Mouse (Mus musculus) spleen, adult 18-20 months (tissue): ENCODE data around the gene Topaz1.

Experiments
- DNase-seq, 2 experiments: peaks; one replicate each; pipeline ENCODE4 v3.0.0; 2022; ENCODE audit warnings: mixed read lengths in 2 of 2

Gene Topaz1

DNA sequence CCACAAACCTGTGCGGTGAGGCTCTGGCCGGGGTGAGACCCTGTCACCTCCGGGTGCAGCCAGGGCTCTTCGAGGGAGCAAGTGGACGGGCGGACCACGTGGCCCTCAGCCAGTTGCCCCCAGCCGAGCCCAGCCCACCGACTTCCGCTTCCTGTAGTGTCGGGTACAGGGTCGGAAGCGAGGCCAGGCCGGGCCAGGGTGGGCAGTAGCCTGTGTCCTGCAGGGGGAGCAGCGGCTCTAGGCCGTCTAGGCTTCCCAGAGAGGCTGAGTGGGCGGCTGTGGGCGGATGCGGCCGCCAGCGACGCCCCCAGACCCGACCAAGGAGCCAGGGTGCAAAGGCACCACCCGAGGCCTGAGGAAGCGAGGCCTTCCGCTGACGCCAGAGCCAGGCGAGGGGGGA, at the start of gene Topaz1:
TSS of gene Topaz1 (plus strand) at position 287 of the 400 bp plus-strand sequence.
- no peak for DNase-seq

DNA sequence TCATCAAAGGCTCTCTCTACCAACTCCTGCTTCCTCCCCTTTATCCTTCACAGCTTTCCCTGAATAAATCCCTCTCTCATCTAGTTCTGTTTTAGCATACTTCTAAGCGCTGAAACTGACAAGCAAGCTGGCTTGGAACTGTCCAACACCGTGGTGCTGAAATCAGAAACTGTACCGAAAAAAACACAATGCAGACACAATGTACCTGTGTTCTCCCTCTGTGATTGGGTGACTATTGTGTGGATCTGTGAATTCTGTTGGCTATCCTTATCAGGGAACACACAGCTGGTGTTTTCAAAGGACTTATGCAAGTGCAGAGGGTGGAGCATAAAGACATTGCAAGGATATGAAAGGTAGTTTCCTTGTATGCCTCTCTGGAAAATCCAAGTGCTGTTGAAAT, 45.3 kb upstream of the Topaz1 start:
- DNase-seq, result no peak

DNA sequence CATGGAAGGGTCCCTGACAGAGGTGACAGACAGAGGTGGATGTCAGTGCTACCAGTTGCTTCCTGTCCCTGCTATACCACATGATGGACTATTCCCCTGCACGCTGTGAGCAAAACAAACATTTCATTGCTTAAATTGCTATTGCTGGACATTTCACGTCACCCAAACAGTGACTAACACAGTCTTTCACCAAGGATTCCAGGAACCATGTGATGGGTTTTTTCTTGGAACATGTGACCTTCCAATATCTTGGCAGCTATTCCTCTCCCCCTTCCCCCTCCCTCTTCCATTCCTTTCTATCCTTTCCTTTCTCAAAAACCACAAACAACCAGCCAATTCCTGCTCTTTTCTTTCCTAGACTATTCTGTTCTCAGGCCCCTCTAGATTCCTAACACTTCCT, 33.3 kb upstream of the Topaz1 start:
- DNase-seq, result no peak

DNA sequence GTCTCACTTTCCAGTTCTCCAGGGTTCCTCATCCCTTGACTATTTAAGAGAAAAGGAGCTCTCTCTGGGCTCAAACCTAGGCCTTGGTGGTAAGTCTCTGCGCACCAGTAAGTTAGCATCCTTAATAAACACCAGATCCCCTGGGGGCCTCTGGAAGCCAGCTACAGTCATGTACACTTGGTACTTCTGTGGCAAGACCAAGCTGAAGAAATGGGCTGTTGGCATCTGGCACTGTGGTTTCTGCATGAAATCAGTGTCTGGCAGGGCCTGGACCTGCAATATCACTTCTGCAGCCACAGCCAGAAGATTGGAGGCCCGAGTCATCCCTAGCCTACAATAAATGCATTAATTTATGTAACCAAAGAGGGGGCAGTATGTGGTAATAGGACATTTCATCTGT, 32.1 kb upstream of the Topaz1 start:
- no peak for DNase-seq

DNA sequence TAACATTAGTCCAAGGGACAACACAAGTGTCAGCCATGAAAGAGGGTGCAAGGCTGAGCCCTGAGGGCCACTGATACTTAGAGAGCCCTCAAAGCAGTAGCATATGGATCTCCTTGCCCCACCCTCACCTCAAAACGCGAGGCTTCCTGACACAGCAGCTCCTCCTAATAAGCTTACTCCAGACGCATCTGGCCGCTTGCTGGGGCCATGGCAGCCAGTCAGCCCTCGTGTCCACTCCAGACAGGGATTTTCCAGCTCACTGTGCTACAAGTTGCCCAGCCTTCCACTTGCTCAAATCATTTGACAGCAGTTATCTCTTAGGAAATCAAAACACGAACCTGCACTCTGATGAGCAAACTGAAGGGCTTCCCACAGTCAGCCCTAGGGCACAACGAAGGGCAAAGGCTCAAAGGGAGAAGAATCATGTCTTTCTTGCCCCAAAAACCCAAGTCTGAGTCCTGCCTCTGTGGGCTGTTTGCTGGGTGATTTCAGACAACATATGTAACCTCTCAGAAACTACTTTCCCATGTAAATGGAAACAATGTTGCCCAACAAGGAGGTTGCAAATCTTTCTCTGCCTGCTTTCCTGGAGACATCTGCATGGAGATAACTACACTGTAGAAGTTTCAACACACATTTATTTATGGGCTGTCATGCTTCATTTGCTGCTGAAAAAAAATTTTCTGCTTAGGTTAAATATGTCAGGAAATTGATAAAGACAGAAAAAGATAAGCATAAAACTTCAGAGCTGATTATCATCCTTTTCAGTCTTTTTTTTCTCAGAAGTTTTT, 30.8 kb upstream of the Topaz1 start:
- DNase-seq, result no peak

DNA sequence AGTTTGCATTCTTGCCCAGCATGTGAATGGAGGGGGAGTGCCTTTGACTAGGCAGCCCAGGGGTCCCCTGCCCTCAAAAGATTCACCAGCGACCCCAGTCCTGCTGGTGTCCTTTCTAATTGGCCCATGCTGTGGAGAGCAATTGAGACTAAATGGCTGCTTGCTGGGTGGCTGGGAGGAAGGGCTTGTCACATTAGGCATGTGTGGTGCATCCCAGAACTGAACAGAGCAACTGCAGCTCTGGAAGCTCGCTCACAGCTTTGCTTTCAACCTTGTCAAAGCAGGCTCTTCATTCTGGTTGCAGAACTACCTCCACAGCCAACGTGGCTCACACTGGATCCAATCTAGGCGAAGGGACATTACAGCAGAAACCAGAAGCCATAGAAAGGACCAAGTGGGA, 24.9 kb upstream of the Topaz1 start:
- no peak for DNase-seq

DNA sequence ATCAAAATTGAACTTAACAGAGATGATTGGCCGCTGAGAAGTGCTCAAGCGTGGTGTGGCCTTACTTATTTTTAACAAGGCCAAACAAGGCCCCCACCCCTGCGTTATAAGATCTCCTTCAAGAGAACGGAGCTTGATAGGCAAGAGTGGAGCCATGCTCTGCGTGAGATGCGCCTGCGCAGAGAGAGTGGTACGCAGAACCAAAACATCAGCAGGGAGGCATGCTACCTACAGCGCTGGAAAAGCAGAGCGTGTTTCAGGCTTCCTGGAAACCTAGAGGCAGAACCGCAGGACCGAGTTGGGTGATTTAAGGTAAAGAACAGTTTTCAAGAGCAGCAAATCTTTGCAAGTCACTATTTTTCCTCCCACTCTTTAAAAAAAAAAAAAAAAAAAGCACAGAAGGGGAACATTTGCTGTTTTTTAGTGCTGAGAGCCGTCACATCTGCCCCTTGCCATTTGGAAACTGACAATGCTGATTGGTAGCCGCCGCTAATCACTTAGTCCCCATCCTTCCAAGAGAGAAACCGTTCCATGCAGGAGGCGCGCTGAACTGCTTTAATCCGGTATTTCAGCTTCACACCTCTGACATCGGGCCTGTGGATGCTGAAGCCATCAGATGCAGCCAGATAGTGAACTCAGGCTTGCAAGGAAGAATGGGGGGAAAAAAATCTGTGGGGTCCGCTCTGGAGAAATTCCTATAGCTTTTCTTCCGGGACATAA, 21.9 kb upstream of the Topaz1 start:
- DNase-seq, result no peak

DNA sequence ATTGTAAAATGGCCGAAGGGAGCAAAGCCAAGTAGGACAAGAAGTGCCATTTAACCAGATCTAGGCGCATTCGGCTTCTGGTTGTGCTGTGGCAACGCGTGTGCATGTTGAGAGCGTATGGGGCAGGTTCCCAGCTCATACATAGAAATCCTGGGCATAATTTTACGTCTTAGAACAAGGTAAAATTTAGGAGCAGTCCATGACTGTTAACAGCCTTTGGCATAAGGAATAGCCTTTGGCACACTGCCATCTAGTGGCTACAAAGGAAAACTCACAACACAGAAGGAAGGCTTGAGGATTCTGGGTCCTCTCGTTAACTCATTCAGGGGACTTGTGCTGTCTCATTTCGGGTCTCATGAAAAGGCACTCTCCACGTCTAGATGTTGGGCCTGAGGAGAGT, 17.6 kb upstream of the Topaz1 start:
- no peak for DNase-seq

- DNase-seq, result no peak
These were observed 14.9 kb upstream of the Topaz1 start for GRCm38 (mm10) chr9:122732126-122732810.

DNA sequence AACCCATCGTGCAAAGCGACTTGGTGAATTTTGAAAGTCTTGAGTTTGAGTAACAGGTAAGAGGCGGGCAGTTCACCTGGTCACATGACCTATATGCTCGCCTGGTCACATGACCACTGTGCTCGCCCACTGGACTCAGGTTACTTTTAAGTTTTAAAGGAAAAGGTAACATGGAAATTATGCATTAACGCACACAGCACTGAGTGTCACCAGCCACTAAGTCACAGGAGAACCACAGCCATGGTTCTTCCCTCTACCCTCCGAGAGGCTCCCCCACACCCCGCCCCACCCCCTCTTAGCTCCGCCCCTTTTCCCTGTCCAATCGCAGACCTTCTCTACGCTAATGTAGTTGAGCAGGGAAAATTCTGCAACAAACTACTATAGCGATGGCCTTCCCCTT, 13.9 kb upstream of the Topaz1 start:
- no peak for DNase-seq

GRCm38 (mm10) chr9:122734934-122735333, 12.2 kb upstream of the Topaz1 start:
- no peak for DNase-seq

- DNase-seq, result no peak
These were observed 11.1 kb upstream of the Topaz1 start for GRCm38 (mm10) chr9:122736001-122736400.

- DNase-seq, result peak in 1 of 2 experiments; percentile 37
These were observed 10.4 kb upstream of the Topaz1 start for GRCm38 (mm10) chr9:122736742-122737141.

- no peak for DNase-seq
These were observed 1.3 kb upstream of the Topaz1 start for GRCm38 (mm10) chr9:122745879-122746278.

GRCm38 (mm10) chr9:122757614-122758013, 10.5 kb downstream of the Topaz1 start:
- DNase-seq, result no peak

DNA sequence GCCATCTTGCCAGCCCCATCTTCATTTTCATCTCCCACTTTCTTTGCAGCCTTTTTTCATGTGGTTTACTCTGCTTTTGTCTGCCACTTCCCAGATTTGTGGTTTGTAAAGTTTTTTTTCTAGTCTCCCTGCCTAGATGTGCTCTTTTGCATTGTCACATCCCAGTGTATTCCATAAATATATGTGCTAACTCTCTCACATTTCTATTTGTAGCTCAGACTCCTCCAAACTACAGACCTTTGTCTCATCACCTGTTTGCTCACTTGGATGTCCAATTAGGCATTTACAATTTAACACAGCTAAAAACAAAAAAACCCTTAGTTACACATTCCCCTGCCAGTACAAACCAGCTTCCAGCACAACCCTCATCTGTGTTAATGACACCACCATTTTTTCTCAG, 13.0 kb downstream of the Topaz1 start:
- DNase-seq, result no peak

DNA sequence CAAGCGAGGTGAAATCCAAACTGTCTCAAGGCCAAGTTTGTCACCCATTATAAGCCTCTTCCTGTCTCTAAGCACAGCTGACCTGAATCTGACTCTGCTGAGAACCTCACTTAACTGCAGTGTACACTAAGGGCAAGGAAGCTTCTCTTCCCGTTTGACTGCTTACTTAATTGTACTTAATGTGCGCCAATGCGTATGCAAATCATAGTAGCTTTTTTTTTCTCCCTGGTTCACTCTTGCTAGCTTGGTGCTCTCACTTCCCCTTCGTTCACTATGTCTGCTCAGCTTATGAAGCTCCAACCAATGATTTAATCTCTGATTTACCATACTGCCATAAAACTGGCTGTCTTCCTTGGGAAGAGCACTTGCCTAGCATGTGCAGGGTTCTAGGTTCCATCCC, 38.1 kb downstream of the Topaz1 start:
- peak in 1 of 2 experiments; percentile 17 for DNase-seq

DNA sequence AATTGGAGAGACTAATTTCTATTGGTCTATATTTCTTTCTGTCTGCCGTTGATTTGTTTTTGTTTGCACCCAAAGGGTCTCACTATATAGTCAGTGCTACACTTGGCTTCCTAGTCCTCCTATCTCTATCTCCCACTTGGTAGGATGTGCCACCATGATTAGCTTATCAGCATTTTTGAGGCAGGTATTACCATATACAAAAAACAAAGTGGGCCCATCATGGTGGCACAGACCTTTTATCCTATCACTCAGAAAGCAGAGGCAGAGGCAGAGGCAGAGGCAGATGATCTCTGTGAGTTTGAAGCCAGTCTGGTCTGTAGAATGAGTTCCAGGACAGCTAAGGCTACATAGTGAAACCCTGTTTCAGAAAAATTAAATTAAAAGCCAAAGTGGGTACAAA, 39.4 kb downstream of the Topaz1 start:
- no peak for DNase-seq

- peak; percentile 85 to 91 for DNase-seq
These were observed 58.1 kb downstream of the Topaz1 start, which contains the start of gene Tcaim for GRCm38 (mm10) chr9:122805053-122805844. TSS of gene Tcaim (plus strand) at chr9:122805539.

- no peak for DNase-seq
These were observed 58.7 kb downstream of the Topaz1 start for GRCm38 (mm10) chr9:122805845-122806341.

- no peak for DNase-seq
These were observed 60.0 kb downstream of the Topaz1 start for GRCm38 (mm10) chr9:122807186-122807585.

- DNase-seq, result no peak
These were observed 63.1 kb downstream of the Topaz1 start for GRCm38 (mm10) chr9:122810212-122810611.

- DNase-seq, result no peak
These were observed 65.2 kb downstream of the Topaz1 start for GRCm38 (mm10) chr9:122812386-122812785.
